Mouse (Mus musculus) olfactory bulb, adult 2 months (tissue): Measurements from ENCODE around the gene Spata2l.

ENCODE experiments used
- CTCF ChIP-seq: fragments of 200-500 bp; IDR thresholded peaks from 2 replicates; pipeline ENCODE4 v1.5.1; 2012; ENCODE audit warnings: low read depth, mild to moderate bottlenecking, low read length, moderate library complexity; ENCODE audit not compliant: insufficient read depth
- POLR2A ChIP-seq: fragments of 200-500 bp; IDR thresholded peaks from 2 replicates; pipeline ENCODE4 v1.6.1; 2012; ENCODE audit warnings: mild to moderate bottlenecking, low read depth, low read length, moderate library complexity; ENCODE audit not compliant: insufficient read depth

- TF ChIP-seq CTCF, result no peak
- no peak for TF ChIP-seq POLR2A
Measured at GRCm38 (mm10) chr8:123191908-123192307, 44.1 kb downstream of the Spata2l start.
